Mouse (Mus musculus): ENCODE measurements around the gene Dnajb2.

DNA sequence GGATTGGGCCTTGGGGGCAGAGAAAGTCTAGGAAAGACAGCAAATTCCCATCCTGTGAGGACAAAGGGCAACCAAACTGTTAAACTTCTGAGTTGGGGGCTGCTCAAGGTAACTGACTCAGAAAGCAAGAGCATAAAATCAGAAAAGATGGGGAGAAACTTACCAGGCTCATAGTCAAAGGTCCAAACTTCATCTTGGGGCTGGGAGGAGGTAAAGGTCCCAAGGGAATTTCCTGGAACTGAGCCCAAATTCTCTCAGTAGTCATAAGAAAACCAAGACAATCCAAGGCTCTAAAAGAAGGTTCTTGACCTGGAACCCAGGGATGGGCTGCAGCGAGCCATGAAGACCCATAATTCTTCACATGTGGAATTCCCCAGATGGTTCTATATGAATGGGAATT is 35.0 kb upstream of the Dnajb2 start:
- no peak for TF ChIP-seq EP300 (IDR thresholded peaks at IDR 0.05; ENCODE audit: low read depth)
- TF ChIP-seq CTCF (IDR thresholded peaks at IDR 0.05; ENCODE audit: low read depth), result no peak
